Mouse (Mus musculus): ENCODE results near the gene Boll. TPM values are rescaled to one million over a fixed set of nuclear protein-coding genes. Genes with fewer than 3 reads are reported as not detected.

Gene Boll
- polyA plus RNA-seq (2014; fragmentation: Nextera tagmentation; extraction: Ambion mirVana): 0.37 and 1.1 TPM in 2 replicates

DNA sequence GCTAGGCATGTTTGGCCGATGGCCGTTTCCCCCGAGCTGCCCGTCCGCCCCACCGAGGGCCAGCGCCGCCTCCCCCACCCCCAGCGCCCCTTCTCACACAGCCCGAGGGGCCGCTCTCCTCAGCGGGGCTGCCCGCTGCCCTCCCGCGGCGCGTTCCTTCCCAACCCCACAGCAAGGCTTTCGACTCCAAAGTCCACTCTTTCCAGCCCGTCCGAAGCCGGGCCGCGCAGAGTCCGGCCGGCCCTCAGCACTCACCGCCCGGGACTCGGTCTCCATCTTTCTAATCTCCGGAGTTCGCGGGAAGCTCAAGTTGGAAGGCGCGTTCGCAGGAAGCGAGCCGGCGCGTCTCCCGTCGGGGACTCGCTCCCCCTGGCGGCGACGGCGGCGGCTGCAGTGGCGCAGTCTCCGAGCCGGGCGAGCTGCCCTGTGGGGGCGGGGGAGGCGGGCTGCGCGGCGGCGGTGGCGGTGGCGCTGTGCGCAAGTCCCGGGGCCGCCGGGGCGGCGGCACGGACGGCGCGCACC, at the start of gene Boll:
Boll (minus strand) TSS at position 426 of the 522 bp plus-strand sequence.
- DNase-seq (ENCODE audit: low spot score) (peak; percentile 78), ATAC-seq (replicated peaks; ENCODE audit: low FRiP score) (peak; percentile 82)
- H3K27me3 ChIP-seq (replicated peaks; ENCODE audit: control insufficient read depth, insufficient read depth, low read length): peaks cover 19% of the 10 kb centered on the region
- WGBS: 13% methylated on average over 52 of the region's 68 CpGs
- peak within 1 kb of the TSS; percentile 48 for H3K9ac ChIP-seq (ENCODE audit: low read depth, low read length)
- H3K36me3 ChIP-seq (ENCODE audit: control insufficient read depth, insufficient read depth, low read length): no peaks in the 10 kb centered on the region
- peak within 1 kb of the TSS; percentile 53 for H3K4me3 ChIP-seq (ENCODE audit: low read depth, low read length)
- H3K27ac ChIP-seq (ENCODE audit: low read depth, low read length): no peak within 1 kb of the TSS
- H3K4me1 ChIP-seq (replicated peaks; ENCODE audit: control insufficient read depth, insufficient read depth, low read length): no peaks in the 10 kb centered on the region
- 0 out of 2 replicates have a peak, but pooled peaks cover 4% of the 10 kb centered on the region for H3K9me3 ChIP-seq (ENCODE audit: control insufficient read depth, low read length)
- peak within 1 kb of the TSS; percentile 80 for H3K4me2 ChIP-seq

DNA sequence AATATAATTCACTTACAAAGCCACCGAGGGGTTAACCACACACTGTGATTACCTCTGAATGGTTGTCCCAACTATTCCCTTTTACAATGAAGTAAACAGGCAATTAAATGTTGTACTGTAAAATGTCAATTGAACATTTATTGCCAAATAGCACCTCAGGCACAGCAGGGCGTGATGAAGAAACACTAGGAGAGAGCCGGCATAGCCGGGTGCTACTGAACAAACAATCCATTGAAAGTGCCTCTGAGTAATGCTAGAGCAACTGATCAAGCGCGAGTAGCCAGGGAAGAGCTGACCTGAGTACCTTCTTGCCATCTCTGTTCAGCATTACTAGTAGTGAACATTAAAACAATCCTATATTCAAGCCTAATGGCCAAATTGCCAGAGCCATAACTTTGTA, 49.3 kb upstream of the Boll start:
- no peak overlapping the region for H3K9ac ChIP-seq (ENCODE audit: low read depth, low read length)
- DNase-seq (ENCODE audit: low spot score) (no peak), ATAC-seq (replicated peaks; ENCODE audit: low FRiP score) (no peak)
- H3K9me3 ChIP-seq (ENCODE audit: control insufficient read depth, low read length): no peaks in the 10 kb centered on the region
- H3K27ac ChIP-seq (ENCODE audit: low read depth, low read length): no peak overlapping the region
- H3K27me3 ChIP-seq (replicated peaks; ENCODE audit: control insufficient read depth, insufficient read depth, low read length): 0 out of 2 replicates have a peak, but pooled peaks cover 4% of the 10 kb centered on the region
- no peak overlapping the region for H3K4me2 ChIP-seq
- WGBS: 75% methylated on average over 6 of the region's 6 CpGs
- H3K4me3 ChIP-seq (ENCODE audit: low read depth, low read length): no peak overlapping the region
- no peaks in the 10 kb centered on the region for H3K36me3 ChIP-seq (ENCODE audit: control insufficient read depth, insufficient read depth, low read length)
- H3K4me1 ChIP-seq (replicated peaks; ENCODE audit: control insufficient read depth, insufficient read depth, low read length): no peaks in the 10 kb centered on the region

DNA sequence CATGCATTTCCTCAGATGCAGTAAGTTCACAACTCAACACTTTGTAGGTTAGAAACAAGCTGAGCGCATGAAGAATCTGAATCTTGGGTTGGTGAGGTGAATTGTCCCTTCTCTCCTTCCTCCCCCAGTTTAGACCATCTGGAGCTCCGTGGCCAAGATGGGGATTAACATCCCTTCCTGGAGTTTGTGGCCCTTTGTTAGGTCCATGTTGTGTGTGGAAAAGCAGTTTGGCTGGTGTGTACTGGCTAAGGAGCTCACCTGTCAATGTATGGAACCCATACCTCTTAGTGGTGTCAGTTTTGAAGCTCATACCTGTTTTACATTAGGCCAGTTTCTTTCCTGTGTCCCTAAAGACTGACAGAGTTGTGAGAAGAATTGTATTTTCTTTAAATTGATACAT, 47.8 kb upstream of the Boll start:
- Histone ChIP-seq H3K9ac (ENCODE audit: low read depth, low read length) (no peak overlapping the region), H3K4me3 (ENCODE audit: low read depth, low read length) (no peak overlapping the region), H3K4me1 (replicated peaks; ENCODE audit: control insufficient read depth, insufficient read depth, low read length) (no peaks in the 10 kb centered on the region), H3K9me3 (ENCODE audit: control insufficient read depth, low read length) (no peaks in the 10 kb centered on the region), H3K27ac (ENCODE audit: low read depth, low read length) (no peak overlapping the region), H3K4me2 (no peak overlapping the region), H3K27me3 (replicated peaks; ENCODE audit: control insufficient read depth, insufficient read depth, low read length) (peaks cover 17% of the 10 kb centered on the region), H3K36me3 (ENCODE audit: control insufficient read depth, insufficient read depth, low read length) (no peaks in the 10 kb centered on the region)
- ATAC-seq (replicated peaks; ENCODE audit: low FRiP score) (no peak), DNase-seq (ENCODE audit: low spot score) (no peak)
- WGBS: 72% methylated on average over 2 of the region's 2 CpGs

DNA sequence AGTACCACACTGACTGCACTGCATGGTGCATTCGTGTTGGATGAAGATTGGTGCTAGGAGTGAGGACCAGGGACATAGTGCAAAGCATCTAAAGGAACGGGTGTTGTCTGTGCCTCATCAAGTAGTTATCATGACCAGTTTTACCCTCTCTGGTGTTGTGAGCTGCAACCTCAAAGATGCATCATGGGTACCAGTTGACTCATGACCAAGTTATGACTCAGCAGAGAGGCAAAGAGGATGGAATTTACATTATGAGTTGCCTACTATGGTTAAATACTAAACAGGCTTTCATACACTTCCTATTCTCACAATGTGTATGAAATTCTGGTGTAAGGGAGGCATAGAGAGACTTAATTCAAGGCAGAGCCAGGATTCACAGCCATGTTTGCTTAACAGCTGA, 47.4 kb upstream of the Boll start:
- Histone ChIP-seq H3K27me3 (replicated peaks; ENCODE audit: control insufficient read depth, insufficient read depth, low read length) (peaks cover 21% of the 10 kb centered on the region), H3K36me3 (ENCODE audit: control insufficient read depth, insufficient read depth, low read length) (no peaks in the 10 kb centered on the region), H3K9ac (ENCODE audit: low read depth, low read length) (no peak overlapping the region), H3K4me3 (ENCODE audit: low read depth, low read length) (no peak overlapping the region), H3K27ac (ENCODE audit: low read depth, low read length) (no peak overlapping the region), H3K9me3 (ENCODE audit: control insufficient read depth, low read length) (no peaks in the 10 kb centered on the region), H3K4me2 (no peak overlapping the region), H3K4me1 (replicated peaks; ENCODE audit: control insufficient read depth, insufficient read depth, low read length) (no peaks in the 10 kb centered on the region)
- 72% methylated on average over 2 of the region's 2 CpGs for WGBS
- ATAC-seq (replicated peaks; ENCODE audit: low FRiP score): no peak
- no peak for DNase-seq (ENCODE audit: low spot score)

DNA sequence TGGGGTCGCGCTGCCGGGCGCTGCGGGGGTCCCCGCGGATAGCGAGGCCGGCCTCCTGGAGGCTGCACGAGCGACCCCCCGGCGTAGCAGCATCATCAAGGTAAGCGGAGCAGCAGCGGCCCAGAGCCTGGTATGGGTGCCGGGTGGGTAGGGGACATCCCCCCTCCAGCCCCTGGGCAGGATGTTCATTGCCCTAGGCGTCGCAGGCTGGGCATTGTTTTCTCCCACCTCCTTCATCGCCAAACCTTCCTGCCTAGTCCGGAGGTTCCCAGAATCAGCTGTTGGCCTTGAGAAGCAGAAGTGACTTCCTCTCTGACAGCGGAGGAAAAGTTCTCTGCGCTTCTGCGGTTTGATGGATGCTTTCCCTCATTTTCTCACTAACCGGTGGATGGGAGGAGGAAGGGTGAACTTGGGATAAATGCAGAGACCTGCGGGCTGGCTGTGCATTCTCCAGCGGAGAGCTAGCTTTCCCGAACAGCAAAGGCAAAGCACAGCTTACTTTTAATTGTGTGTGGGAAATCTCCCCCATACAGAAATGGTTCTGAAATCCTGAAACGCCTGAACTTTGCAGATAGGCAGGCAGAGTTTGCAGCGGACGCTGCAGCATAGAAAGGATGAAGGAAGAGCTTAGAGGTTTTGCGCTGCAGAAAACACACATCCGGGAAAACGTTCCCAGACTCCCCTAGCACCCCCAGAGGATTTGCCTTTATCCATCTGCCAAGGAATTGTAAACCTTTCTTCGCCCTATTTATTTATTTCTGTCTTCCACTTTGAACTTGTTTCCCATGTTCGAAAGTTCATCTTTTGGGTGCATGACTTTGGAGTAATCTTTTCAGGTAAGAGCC, 43.5 kb upstream of the Boll start:
- Histone ChIP-seq H3K27ac (ENCODE audit: low read depth, low read length) (no peak overlapping the region), H3K4me1 (replicated peaks; ENCODE audit: control insufficient read depth, insufficient read depth, low read length) (peaks cover 3% of the 10 kb centered on the region; the same call in 1 of the 2 replicates), H3K4me3 (ENCODE audit: low read depth, low read length) (peak overlapping the region; percentile 51), H3K27me3 (replicated peaks; ENCODE audit: control insufficient read depth, insufficient read depth, low read length) (peaks cover 33% of the 10 kb centered on the region), H3K9me3 (ENCODE audit: control insufficient read depth, low read length) (no peaks in the 10 kb centered on the region), H3K4me2 (peak overlapping the region; percentile 75), H3K36me3 (ENCODE audit: control insufficient read depth, insufficient read depth, low read length) (no peaks in the 10 kb centered on the region), H3K9ac (ENCODE audit: low read depth, low read length) (no peak overlapping the region; the same call in 1 of the 2 replicates)
- WGBS: 5% methylated on average over 35 of the region's 35 CpGs
- ATAC-seq (replicated peaks; ENCODE audit: low FRiP score) (no peak), DNase-seq (ENCODE audit: low spot score) (peak; percentile 49)

DNA sequence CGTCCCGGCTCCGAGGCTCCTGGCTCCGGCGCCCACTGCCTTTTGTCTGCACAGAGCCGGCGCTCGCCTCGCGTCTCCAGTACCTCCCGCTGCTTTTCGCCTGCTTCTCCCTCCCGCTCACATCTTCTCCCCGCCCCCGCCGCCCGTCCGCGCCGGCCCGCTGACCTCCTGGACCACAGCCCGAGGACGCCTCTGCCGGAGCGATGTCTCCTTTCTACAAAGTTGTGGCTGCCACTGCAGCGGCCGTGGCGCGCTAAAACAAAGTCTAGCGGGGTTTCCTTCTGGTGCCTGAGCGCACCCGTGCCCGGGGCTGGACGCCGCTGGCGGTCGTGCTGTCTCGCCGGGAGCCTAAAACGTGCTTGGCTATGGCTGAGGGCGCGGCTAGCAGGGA, 42.7 kb upstream of the Boll start:
- ATAC-seq (replicated peaks; ENCODE audit: low FRiP score) (peak; percentile 56), DNase-seq (ENCODE audit: low spot score) (no peak)
- H3K4me3 ChIP-seq (ENCODE audit: low read depth, low read length): peak overlapping the region; percentile 51
- peaks cover 33% of the 10 kb centered on the region for H3K27me3 ChIP-seq (replicated peaks; ENCODE audit: control insufficient read depth, insufficient read depth, low read length)
- H3K36me3 ChIP-seq (ENCODE audit: control insufficient read depth, insufficient read depth, low read length): no peaks in the 10 kb centered on the region
- under 1% methylated on average over 41 of the region's 42 CpGs for WGBS
- H3K9me3 ChIP-seq (ENCODE audit: control insufficient read depth, low read length): no peaks in the 10 kb centered on the region
- H3K27ac ChIP-seq (ENCODE audit: low read depth, low read length): no peak overlapping the region
- peak overlapping the region; percentile 75 for H3K4me2 ChIP-seq
- H3K4me1 ChIP-seq (replicated peaks; ENCODE audit: control insufficient read depth, insufficient read depth, low read length): peaks cover 3% of the 10 kb centered on the region; the same call in 1 of the 2 replicates
- H3K9ac ChIP-seq (ENCODE audit: low read depth, low read length): no peak overlapping the region; the same call in 1 of the 2 replicates

DNA sequence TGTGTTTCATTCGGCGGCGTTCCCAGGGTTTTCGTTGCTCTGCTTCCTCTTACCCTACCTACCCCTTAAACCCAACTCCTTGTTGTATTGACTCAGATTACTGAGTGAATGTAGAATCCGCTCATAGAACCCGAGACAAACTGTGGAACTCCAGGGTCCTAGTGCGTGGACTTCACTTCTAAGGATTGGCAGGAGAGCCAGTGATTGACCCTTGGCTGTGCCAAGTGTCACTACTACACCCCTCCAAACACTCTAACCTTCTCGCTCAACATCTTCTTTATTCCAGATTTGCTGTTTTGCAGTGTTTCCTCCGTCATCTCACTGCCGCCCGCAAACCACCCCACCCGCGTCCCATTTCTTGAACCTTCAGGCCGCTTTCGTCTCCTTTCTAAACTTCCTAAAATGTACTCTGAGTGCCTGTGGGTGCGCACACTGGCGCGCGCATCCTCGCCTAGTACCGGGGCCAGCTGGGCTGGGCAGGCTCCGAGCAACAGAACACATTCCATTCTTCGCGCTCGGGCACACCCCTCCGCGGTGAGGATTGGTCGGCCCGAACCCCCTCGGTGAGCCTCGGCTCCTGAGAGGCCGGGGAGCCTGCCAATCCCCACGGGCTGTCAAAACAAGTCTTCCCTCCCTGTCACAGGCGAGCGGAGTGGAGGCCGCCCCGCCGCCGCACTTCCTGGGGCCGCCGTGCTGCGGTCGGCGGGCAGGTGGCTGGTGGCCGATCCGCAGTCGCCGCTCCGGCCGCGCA, 42.2 kb upstream of the Boll start, which contains the start of gene Plcl1:
Plcl1 (plus strand) TSS at position 650 of the 751 bp plus-strand sequence.
- Histone ChIP-seq H3K9me3 (ENCODE audit: control insufficient read depth, low read length) (no peaks in the 10 kb centered on the region), H3K4me1 (replicated peaks; ENCODE audit: control insufficient read depth, insufficient read depth, low read length) (peaks cover 3% of the 10 kb centered on the region; the same call in 1 of the 2 replicates), H3K4me2 (peak within 1 kb of the TSS; percentile 75), H3K4me3 (ENCODE audit: low read depth, low read length) (peak within 1 kb of the TSS; percentile 51), H3K36me3 (ENCODE audit: control insufficient read depth, insufficient read depth, low read length) (no peaks in the 10 kb centered on the region), H3K27ac (ENCODE audit: low read depth, low read length) (no peak within 1 kb of the TSS), H3K27me3 (replicated peaks; ENCODE audit: control insufficient read depth, insufficient read depth, low read length) (peaks cover 33% of the 10 kb centered on the region), H3K9ac (ENCODE audit: low read depth, low read length) (no peak within 1 kb of the TSS; the same call in 1 of the 2 replicates)
- ATAC-seq (replicated peaks; ENCODE audit: low FRiP score) (peak; percentile 94), DNase-seq (ENCODE audit: low spot score) (peak; percentile 82)
- 3% methylated on average over 45 of the region's 51 CpGs for WGBS

DNA sequence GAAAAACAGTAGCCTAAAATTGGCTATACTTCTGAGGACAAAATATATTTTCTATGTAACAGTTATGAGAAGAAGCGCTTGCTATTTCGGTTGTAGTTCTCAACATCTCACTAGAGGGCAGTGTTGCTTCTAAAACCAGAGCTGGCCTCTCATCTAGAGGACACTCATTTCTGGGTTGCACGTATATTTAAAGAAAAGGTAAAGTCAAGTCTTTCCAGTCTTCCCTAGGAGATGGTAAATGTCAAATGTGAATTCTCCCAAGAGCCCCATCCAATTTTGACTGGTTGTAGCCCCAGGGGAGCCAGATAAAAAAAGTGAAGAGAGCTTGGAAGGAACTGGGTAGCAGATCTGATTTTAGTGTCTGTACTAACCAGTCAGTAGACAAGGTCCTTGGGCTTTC, 41.2 kb upstream of the Boll start:
- 3% methylated on average over 3 of the region's 3 CpGs for WGBS
- Histone ChIP-seq H3K27ac (ENCODE audit: low read depth, low read length) (no peak overlapping the region), H3K9ac (ENCODE audit: low read depth, low read length) (no peak overlapping the region), H3K4me1 (replicated peaks; ENCODE audit: control insufficient read depth, insufficient read depth, low read length) (peaks cover 3% of the 10 kb centered on the region; the same call in 1 of the 2 replicates), H3K27me3 (replicated peaks; ENCODE audit: control insufficient read depth, insufficient read depth, low read length) (peaks cover 33% of the 10 kb centered on the region), H3K36me3 (ENCODE audit: control insufficient read depth, insufficient read depth, low read length) (no peaks in the 10 kb centered on the region), H3K4me2 (no peak overlapping the region), H3K9me3 (ENCODE audit: control insufficient read depth, low read length) (no peaks in the 10 kb centered on the region), H3K4me3 (ENCODE audit: low read depth, low read length) (no peak overlapping the region)
- DNase-seq (ENCODE audit: low spot score): peak; percentile 36
- no peak for ATAC-seq (replicated peaks; ENCODE audit: low FRiP score)

All from liver, embryonic 11.5 days (tissue).